Mouse (Mus musculus) erythroblast, embryonic 14.5 days (primary cell): ENCODE results near the gene Fam129a. TPM values are rescaled to one million over a fixed set of nuclear protein-coding genes. Genes with fewer than 3 reads are reported as not detected.

Experiments
- H3K27me3 ChIP-seq: 2 replicates; pipeline ENCODE4 v1.6.1; 2012; ENCODE audit warnings: inconsistent platforms; ENCODE audit not compliant: control insufficient read depth
- H3K36me3 ChIP-seq: 2 replicates; pipeline ENCODE4 v1.6.1; 2012; ENCODE audit warnings: mild to moderate bottlenecking, inconsistent platforms; ENCODE audit not compliant: control insufficient read depth
- H3K4me1 ChIP-seq: 2 replicates; pipeline ENCODE4 v1.6.1; 2012; ENCODE audit warnings: inconsistent platforms; ENCODE audit not compliant: control insufficient read depth
- H3K4me3 ChIP-seq: replicated peaks from 2 replicates; pipeline ENCODE3; 2012; ENCODE audit warnings: moderate library complexity, mild to moderate bottlenecking, inconsistent platforms
- H3K9me3 ChIP-seq: 2 replicates; pipeline ENCODE4 v1.6.1; 2012; ENCODE audit warnings: low read length, inconsistent platforms, mixed read lengths; ENCODE audit not compliant: control insufficient read depth
- GATA1 ChIP-seq: IDR thresholded peaks from 2 replicates; pipeline ENCODE4 v1.6.1; 2012; ENCODE audit warnings: low read length, inconsistent platforms, mixed read lengths
- TAL1 ChIP-seq: IDR thresholded peaks from 3 replicates; pipeline ENCODE4 v1.6.1; 2012; ENCODE audit warnings: low read length, inconsistent platforms, mixed read lengths
- polyA plus RNA-seq: library from polyadenylated mRNA; stranded (reverse); fragments of >175 nt; gene quantifications from 2 replicates; pipeline ENCODE4 v1.2.3, GENCODE M21; 2012

The Fam129a gene
- polyA plus RNA-seq, 1 experiment, result 0.06 TPM

- H3K36me3 ChIP-seq, result no peaks in the 10 kb centered on the region
- H3K9me3 ChIP-seq, result peaks cover 3% of the 10 kb centered on the region; the same call in 1 of the 2 replicates
- H3K4me3 ChIP-seq, result no peak overlapping the region
- TF ChIP-seq GATA1 (no peak), TAL1 (no peak)
- H3K27me3 ChIP-seq, result no peaks in the 10 kb centered on the region
- H3K4me1 ChIP-seq, result no peaks in the 10 kb centered on the region
Measured at GRCm38 (mm10) chr1:151631061-151631460, 60.1 kb downstream of the Fam129a start.

- Histone ChIP-seq H3K36me3 (no peaks in the 10 kb centered on the region), H3K9me3 (peaks cover 3% of the 10 kb centered on the region; the same call in 1 of the 2 replicates), H3K27me3 (no peaks in the 10 kb centered on the region), H3K4me1 (no peaks in the 10 kb centered on the region), H3K4me3 (no peak overlapping the region)
- TF ChIP-seq TAL1 (no peak), GATA1 (no peak)
Measured at GRCm38 (mm10) chr1:151631703-151632294, 60.8 kb downstream of the Fam129a start.

DNA sequence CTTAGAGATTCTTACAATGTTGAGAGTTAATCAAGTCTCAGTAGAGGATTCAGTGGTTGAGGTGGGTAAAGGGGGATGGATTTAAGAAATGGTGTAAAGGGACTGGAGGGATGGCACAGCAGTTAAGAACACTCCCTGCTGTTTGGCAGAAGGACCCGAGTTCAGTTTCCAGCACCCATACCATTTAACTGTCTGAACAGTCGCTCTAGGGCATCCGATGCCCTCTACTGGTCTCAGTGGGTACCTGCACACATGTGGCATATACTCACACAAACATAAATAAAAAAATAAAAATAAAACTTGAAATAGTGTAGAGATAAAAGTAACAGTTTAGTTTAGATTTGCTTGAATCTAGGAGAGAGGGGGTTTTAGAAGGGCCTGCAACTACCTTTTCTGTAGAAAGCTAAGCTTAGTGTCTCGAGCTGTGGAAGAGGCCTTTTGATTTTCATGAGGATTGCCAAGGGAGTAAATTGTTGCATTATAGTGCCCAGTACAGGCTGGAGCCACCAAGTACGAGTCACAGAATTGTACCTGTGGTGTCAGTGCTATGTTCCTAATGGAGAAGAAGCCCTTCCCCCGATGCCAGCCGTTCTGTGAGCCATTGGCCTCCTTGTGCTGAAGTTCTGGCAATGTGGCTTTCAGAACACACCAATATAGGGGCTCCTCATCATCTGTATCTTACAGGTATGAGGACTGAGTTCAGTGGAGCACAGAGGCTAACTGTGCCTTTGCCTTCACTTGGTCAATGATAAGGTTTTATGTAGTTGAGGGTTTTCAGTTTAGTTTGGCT lies 61.8 kb downstream of the Fam129a start:
- Histone ChIP-seq H3K4me1 (no peaks in the 10 kb centered on the region), H3K27me3 (no peaks in the 10 kb centered on the region), H3K4me3 (no peak overlapping the region), H3K36me3 (no peaks in the 10 kb centered on the region), H3K9me3 (peaks cover 3% of the 10 kb centered on the region; the same call in 1 of the 2 replicates)
- TF ChIP-seq GATA1 (no peak), TAL1 (no peak)

DNA sequence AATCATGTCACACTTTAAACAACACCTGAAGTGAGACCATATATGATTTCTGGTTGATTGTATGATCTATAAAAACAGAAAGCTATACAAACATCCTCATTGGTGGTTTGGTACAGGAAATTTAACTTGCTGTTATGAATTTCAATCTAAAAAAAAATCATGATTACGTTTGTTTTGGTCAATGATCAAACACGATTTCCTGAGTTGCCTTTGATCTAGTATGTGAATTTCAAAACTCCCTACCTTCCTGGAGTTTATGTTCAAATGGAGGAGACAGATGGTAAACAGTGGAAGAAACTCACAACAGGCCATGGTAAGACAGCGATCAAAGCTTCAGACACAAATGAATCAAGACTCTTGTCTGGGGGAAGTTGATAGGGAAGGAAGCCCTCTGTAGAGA lies 65.7 kb downstream of the Fam129a start:
- no peak overlapping the region for H3K4me3 ChIP-seq
- TF ChIP-seq GATA1, result no peak
- no peak for TF ChIP-seq TAL1
- H3K36me3 ChIP-seq, result no peaks in the 10 kb centered on the region
- H3K4me1 ChIP-seq, result no peaks in the 10 kb centered on the region
- H3K9me3 ChIP-seq, result peaks cover 5% of the 10 kb centered on the region; the same call in 1 of the 2 replicates
- H3K27me3 ChIP-seq, result no peaks in the 10 kb centered on the region

GRCm38 (mm10) chr1:151637351-151637922 lies 66.5 kb downstream of the Fam129a start:
- TF ChIP-seq GATA1, result no peak
- Histone ChIP-seq H3K4me1 (no peaks in the 10 kb centered on the region), H3K4me3 (no peak overlapping the region), H3K36me3 (no peaks in the 10 kb centered on the region), H3K27me3 (no peaks in the 10 kb centered on the region), H3K9me3 (peaks cover 4% of the 10 kb centered on the region; the same call in 1 of the 2 replicates)

DNA sequence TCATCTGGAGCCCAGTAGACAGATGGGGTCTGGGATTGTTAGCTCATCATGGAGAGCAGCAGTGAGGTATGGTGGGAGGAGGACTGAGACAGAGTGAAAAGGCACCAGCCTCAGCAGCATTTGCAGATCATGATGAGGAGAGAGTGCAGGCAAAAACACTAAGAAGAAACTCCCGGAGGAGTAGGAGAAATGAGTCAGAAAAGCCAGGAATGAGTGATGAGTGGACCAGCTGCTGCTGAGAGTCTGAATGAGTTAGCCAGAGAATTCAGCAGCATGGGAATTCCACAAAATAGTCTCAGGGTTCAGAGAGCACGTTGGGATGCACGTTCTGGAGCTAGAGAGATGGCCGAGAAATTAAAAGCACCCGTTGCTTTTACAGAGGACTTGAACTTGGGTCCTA lies 67.4 kb downstream of the Fam129a start:
- no peaks in the 10 kb centered on the region for H3K4me1 ChIP-seq
- H3K9me3 ChIP-seq, result 0 out of 2 replicates have a peak, but pooled peaks cover 2% of the 10 kb centered on the region
- no peaks in the 10 kb centered on the region for H3K27me3 ChIP-seq
- no peak overlapping the region for H3K4me3 ChIP-seq
- TF ChIP-seq GATA1, result no peak
- TF ChIP-seq TAL1, result no peak
- no peaks in the 10 kb centered on the region for H3K36me3 ChIP-seq

GRCm38 (mm10) chr1:151638770-151639169 lies 67.8 kb downstream of the Fam129a start:
- H3K9me3 ChIP-seq, result 0 out of 2 replicates have a peak, but pooled peaks cover 2% of the 10 kb centered on the region
- TF ChIP-seq TAL1, result no peak
- TF ChIP-seq GATA1, result no peak
- no peaks in the 10 kb centered on the region for H3K36me3 ChIP-seq
- no peaks in the 10 kb centered on the region for H3K4me1 ChIP-seq
- H3K4me3 ChIP-seq, result no peak overlapping the region
- no peaks in the 10 kb centered on the region for H3K27me3 ChIP-seq

DNA sequence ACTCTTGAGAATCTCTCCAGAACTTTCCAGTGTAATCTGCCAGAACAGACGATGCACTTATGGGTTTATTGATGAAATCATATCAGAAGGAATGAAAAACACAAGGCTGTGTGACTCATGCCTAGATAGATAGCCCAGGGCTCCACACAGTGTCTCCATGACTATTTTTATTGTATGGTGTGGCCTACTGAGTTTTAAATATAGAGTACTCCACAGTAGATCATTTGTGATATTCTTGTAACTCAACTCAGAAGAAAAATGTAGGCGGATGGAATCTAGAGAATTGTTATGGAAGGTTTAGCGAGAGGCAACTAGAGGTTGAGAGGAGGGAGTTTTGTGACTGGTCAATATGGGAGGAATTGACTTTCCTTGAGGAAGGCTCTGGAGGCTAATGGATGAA lies 75.4 kb downstream of the Fam129a start:
- Histone ChIP-seq H3K4me3 (no peak overlapping the region), H3K36me3 (no peaks in the 10 kb centered on the region), H3K9me3 (no peaks in the 10 kb centered on the region), H3K4me1 (no peaks in the 10 kb centered on the region), H3K27me3 (no peaks in the 10 kb centered on the region)
- no peak for TF ChIP-seq TAL1

- no peaks in the 10 kb centered on the region for H3K36me3 ChIP-seq
Measured at GRCm38 (mm10) chr1:151648099-151648498, 77.1 kb downstream of the Fam129a start.

More at GRCm38 (mm10) chr1:151648099-151648498, 77.1 kb downstream of the Fam129a start:
- Histone ChIP-seq H3K4me3 (no peak overlapping the region), H3K9me3 (no peaks in the 10 kb centered on the region), H3K4me1 (no peaks in the 10 kb centered on the region), H3K27me3 (no peaks in the 10 kb centered on the region)
- TF ChIP-seq TAL1 (no peak), GATA1 (no peak)
